Mouse (Mus musculus) fat pad, adult 2 months (tissue): ENCODE measurements around the gene Tuba1c.
"Not testable (repeated sequence)": the region's sequence is repeated elsewhere in the genome, so short reads cannot be mapped to it uniquely, and the experiment has no call there.

Experiments used
- DNase-seq: peaks from one replicate; pipeline ENCODE4 v3.0.0-alpha.2; 2011; ENCODE audit warnings: low read depth, low spot score; ENCODE audit errors: extremely low read depth

The Tuba1c gene

GRCm38 (mm10) chr15:99055040-99055439, 25.3 kb downstream of the Tuba1c start, which contains the start of gene Prph:
TSS of gene Prph (plus strand) at chr15:99055174.
- no peak for DNase-seq

- no peak for DNase-seq
Measured at GRCm38 (mm10) chr15:99055511-99055961, 25.8 kb downstream of the Tuba1c start.

- no peak for DNase-seq
Measured at GRCm38 (mm10) chr15:99056332-99056731, 26.6 kb downstream of the Tuba1c start.

GRCm38 (mm10) chr15:99065557-99066165, 36.0 kb downstream of the Tuba1c start:
- no peak for DNase-seq

- DNase-seq: no peak
Measured at GRCm38 (mm10) chr15:99071988-99072387, 42.3 kb downstream of the Tuba1c start.

GRCm38 (mm10) chr15:99074019-99074599, 44.4 kb downstream of the Tuba1c start, which contains the start of gene Troap:
TSS of gene Troap (plus strand) at chr15:99074575.
- no peak for DNase-seq

GRCm38 (mm10) chr15:99074600-99075333, 45.1 kb downstream of the Tuba1c start:
- DNase-seq: peak; percentile 51

GRCm38 (mm10) chr15:99076011-99076410, 46.3 kb downstream of the Tuba1c start:
- DNase-seq: not testable (repeated sequence)

GRCm38 (mm10) chr15:99078181-99078910, 48.7 kb downstream of the Tuba1c start:
- no peak for DNase-seq

- no peak for DNase-seq
Measured at GRCm38 (mm10) chr15:99079804-99080203, 50.1 kb downstream of the Tuba1c start.

- DNase-seq: no peak
Measured at GRCm38 (mm10) chr15:99082322-99082721, 52.6 kb downstream of the Tuba1c start.

- DNase-seq: no peak
Measured at GRCm38 (mm10) chr15:99082840-99083239, 53.1 kb downstream of the Tuba1c start.

- DNase-seq: no peak
Measured at GRCm38 (mm10) chr15:99083258-99083657, 53.6 kb downstream of the Tuba1c start.

- DNase-seq: no peak
Measured at GRCm38 (mm10) chr15:99083867-99084557, 54.3 kb downstream of the Tuba1c start.

GRCm38 (mm10) chr15:99084618-99085017, 54.9 kb downstream of the Tuba1c start:
- DNase-seq: no peak

- no peak for DNase-seq
Measured at GRCm38 (mm10) chr15:99085997-99086396, 56.3 kb downstream of the Tuba1c start.

- DNase-seq: no peak
Measured at GRCm38 (mm10) chr15:99087253-99088075, 57.8 kb downstream of the Tuba1c start, which contains the start of gene C1ql4. TSS of gene C1ql4 (minus strand) at chr15:99087817.
